Mouse (Mus musculus): ENCODE data around the gene Thumpd3. TPM values are rescaled to one million over a fixed set of nuclear protein-coding genes. Genes with fewer than 3 reads are reported as not detected.
A peak's percentile ranks its signal among the peaks of the same experiment; 100 is the strongest.

Gene Thumpd3
- total and polyA plus RNA-seq, 2 experiments from 2014 or later: 22.6 to 28.8 TPM

DNA sequence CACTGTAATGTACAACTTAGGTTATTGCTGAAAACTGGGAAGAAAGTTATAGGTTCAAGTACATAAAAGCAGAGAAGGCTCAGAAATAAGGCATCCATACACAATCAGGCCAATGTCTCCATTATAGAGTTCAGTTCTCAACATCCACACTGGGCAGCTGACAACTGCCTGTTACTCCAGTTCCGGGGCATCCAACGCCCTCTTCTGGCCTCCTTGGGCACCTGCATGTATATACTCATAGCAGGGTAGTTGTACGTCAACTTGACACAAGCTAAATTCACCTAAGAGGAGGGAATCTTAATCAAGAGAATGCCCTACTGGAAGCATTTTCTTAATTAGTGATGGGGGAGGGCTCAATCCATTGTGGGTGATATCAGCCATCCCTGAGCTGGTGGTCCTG, 13.9 kb upstream of the Thumpd3 start:
- Histone ChIP-seq H3K9ac (replicated peaks; ENCODE audit: low read depth, low read length) (no peak overlapping the region), H3K4me2 (ENCODE audit: low read depth, low read length) (no peak overlapping the region), H3K4me1 (ENCODE audit: control insufficient read depth, insufficient read depth) (no peaks in the 10 kb centered on the region), H3K36me3 (replicated peaks; ENCODE audit: control insufficient read depth, insufficient read depth, low read length) (no peaks in the 10 kb centered on the region), H3K4me3 (ENCODE audit: low read depth, low read length) (no peak overlapping the region), H3K9me3 (replicated peaks; ENCODE audit: control insufficient read depth, low read length) (no peaks in the 10 kb centered on the region), H3K27ac (ENCODE audit: low read depth) (no peak overlapping the region), H3K27me3 (ENCODE audit: control insufficient read depth, insufficient read depth, low read length) (no peaks in the 10 kb centered on the region)
- no peak for DNase-seq (ENCODE audit: low spot score)
- no peak for TF ChIP-seq EP300 (IDR thresholded peaks at IDR 0.05; ENCODE audit: low read depth)
- TF ChIP-seq CTCF (IDR thresholded peaks at IDR 0.05; ENCODE audit: low read depth): no peak
- WGBS: 64% methylated on average over 3 of the region's 3 CpGs
- ATAC-seq (ENCODE audit: insufficient read depth, low read depth): no peak

DNA sequence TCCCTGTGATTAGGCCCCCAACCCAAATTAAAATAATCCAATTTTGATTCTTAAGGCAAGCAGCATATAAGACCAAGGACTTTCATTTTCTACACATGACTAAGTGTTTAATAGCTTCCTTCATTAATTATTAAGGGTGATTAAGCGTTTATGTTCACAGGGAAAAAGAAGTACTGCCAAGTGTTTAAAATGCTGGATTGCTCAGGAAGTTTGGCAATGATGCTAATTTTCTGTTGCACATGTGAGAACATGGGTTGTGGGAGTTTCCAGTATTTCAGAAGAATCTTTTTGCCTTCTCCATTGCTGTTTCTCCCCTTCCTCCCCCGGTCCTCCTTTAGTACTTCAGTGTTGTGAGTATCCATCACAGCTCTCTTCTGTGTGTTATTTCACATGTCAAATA, 12.8 kb upstream of the Thumpd3 start:
- H3K4me1 ChIP-seq (ENCODE audit: control insufficient read depth, insufficient read depth): no peaks in the 10 kb centered on the region
- 73% methylated on average over 2 of the region's 2 CpGs for WGBS
- no peak overlapping the region for H3K4me3 ChIP-seq (ENCODE audit: low read depth, low read length)
- H3K36me3 ChIP-seq (replicated peaks; ENCODE audit: control insufficient read depth, insufficient read depth, low read length): no peaks in the 10 kb centered on the region
- no peak overlapping the region for H3K27ac ChIP-seq (ENCODE audit: low read depth)
- no peaks in the 10 kb centered on the region for H3K9me3 ChIP-seq (replicated peaks; ENCODE audit: control insufficient read depth, low read length)
- ATAC-seq (ENCODE audit: insufficient read depth, low read depth): no peak
- DNase-seq (ENCODE audit: low spot score): no peak
- no peak overlapping the region for H3K9ac ChIP-seq (replicated peaks; ENCODE audit: low read depth, low read length)
- H3K27me3 ChIP-seq (ENCODE audit: control insufficient read depth, insufficient read depth, low read length): no peaks in the 10 kb centered on the region
- no peak for TF ChIP-seq EP300 (IDR thresholded peaks at IDR 0.05; ENCODE audit: low read depth)
- TF ChIP-seq CTCF (IDR thresholded peaks at IDR 0.05; ENCODE audit: low read depth): no peak
- H3K4me2 ChIP-seq (ENCODE audit: low read depth, low read length): no peak overlapping the region

DNA sequence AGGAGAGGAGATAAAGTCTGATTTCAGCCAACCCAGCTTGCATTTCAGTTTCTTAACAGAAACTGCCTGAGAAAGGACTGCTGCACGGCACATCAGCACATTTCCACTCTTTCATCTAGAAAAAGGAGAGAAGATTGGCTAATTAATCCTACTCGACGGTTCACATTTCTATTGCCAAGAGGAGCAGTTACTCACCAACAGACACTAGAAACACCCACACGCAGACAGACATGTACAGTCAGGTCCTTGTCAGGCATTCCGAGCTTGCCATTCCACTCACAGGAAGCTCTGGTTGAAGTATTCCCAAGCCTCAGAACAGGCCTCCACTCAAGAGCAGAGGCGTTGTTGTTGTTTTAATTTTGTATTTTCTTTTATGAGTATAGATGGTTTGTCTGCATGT, 11.6 kb upstream of the Thumpd3 start:
- Histone ChIP-seq H3K27me3 (ENCODE audit: control insufficient read depth, insufficient read depth, low read length) (no peaks in the 10 kb centered on the region), H3K36me3 (replicated peaks; ENCODE audit: control insufficient read depth, insufficient read depth, low read length) (no peaks in the 10 kb centered on the region), H3K4me3 (ENCODE audit: low read depth, low read length) (no peak overlapping the region), H3K9ac (replicated peaks; ENCODE audit: low read depth, low read length) (no peak overlapping the region), H3K9me3 (replicated peaks; ENCODE audit: control insufficient read depth, low read length) (no peaks in the 10 kb centered on the region), H3K4me2 (ENCODE audit: low read depth, low read length) (no peak overlapping the region), H3K27ac (ENCODE audit: low read depth) (no peak overlapping the region), H3K4me1 (ENCODE audit: control insufficient read depth, insufficient read depth) (peaks cover 5% of the 10 kb centered on the region; the same call in 1 of the 2 replicates)
- ATAC-seq (ENCODE audit: insufficient read depth, low read depth): no peak
- TF ChIP-seq CTCF (IDR thresholded peaks at IDR 0.05; ENCODE audit: low read depth) (no peak), EP300 (IDR thresholded peaks at IDR 0.05; ENCODE audit: low read depth) (no peak)
- 67% methylated on average over 6 of the region's 6 CpGs for WGBS
- no peak for DNase-seq (ENCODE audit: low spot score)

DNA sequence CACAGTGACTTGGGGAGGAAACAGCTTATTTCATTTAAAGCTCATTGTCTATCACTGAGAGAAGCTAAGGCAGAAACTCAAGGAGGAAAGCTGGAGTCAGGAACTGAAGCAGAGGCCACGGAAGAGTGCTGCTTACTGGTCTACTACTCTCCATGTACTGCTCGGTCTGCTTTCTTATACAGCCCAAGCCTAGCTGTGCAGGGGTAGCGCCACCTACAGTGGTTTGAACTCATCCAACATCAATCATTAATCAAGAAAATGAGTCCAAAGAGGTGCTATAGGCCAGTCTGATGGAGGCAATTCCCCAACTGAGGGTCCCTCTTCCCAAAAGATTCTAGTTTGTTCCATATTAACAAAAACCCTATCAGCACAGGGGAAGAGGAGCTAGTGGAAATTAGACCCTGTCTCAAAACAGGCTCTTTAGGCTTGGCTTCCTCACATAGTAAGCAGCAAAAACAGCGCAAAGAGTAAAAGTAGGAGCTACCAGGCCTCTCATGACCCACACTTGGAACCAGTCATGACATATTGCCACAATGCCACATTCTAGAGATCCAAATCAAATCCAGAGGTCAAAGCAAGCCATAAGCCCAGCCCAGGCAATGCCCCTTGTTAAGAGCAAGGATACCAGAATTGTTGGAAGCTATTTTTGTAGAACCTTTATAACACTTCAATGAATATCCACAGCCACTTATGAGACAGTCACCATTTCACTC, 9.4 kb upstream of the Thumpd3 start:
- Histone ChIP-seq H3K27me3 (ENCODE audit: control insufficient read depth, insufficient read depth, low read length) (no peaks in the 10 kb centered on the region), H3K36me3 (replicated peaks; ENCODE audit: control insufficient read depth, insufficient read depth, low read length) (no peaks in the 10 kb centered on the region), H3K4me3 (ENCODE audit: low read depth, low read length) (no peak overlapping the region), H3K27ac (ENCODE audit: low read depth) (no peak overlapping the region), H3K4me1 (ENCODE audit: control insufficient read depth, insufficient read depth) (peaks cover 5% of the 10 kb centered on the region; the same call in 1 of the 2 replicates), H3K9ac (replicated peaks; ENCODE audit: low read depth, low read length) (no peak overlapping the region), H3K4me2 (ENCODE audit: low read depth, low read length) (no peak overlapping the region), H3K9me3 (replicated peaks; ENCODE audit: control insufficient read depth, low read length) (no peaks in the 10 kb centered on the region)
- no peak for DNase-seq (ENCODE audit: low spot score)
- 62% methylated on average over 4 of the region's 4 CpGs for WGBS
- TF ChIP-seq CTCF (IDR thresholded peaks at IDR 0.05; ENCODE audit: low read depth): no peak
- no peak for ATAC-seq (ENCODE audit: insufficient read depth, low read depth)

DNA sequence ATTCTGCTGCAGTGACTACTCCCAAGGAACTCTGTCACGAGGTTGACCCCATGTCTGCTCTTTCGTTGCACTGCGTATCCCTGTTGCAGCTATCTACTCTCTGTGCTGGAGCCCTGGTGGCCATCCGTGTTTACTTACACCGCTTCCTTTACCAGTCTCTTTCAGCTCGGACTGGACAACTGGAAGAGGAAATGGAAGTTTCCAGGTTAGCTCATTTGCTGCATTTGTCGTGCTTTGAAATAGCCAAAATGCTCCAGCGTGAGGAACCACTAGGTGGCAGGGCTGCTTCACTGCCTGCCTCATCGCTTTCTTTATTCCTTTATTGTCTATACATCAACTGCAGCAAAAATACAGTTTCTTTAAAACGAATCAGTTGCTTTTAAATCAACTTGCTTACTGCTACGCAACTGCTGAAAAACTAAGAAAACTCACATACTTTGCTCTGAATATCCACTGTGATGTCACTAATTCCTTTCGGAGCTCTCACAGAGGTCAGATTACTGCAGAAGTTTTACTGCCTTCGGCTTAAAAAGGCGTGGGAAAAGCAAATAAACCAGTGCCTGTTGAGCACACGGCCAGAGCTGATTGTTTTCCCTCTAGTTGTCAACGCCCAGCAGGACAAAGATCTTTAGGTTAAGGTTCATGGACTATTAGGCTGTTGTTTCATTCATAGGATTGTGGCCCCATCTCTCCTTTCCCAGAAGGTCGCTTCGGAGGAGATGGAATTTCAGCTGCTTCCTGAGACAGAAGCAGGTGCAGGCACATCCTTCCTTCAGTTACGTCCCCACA, 7.9 kb upstream of the Thumpd3 start:
- no peaks in the 10 kb centered on the region for H3K27me3 ChIP-seq (ENCODE audit: control insufficient read depth, insufficient read depth, low read length)
- WGBS: 8% methylated on average over 19 of the region's 19 CpGs
- H3K4me1 ChIP-seq (ENCODE audit: control insufficient read depth, insufficient read depth): peaks cover 5% of the 10 kb centered on the region; the same call in 1 of the 2 replicates
- TF ChIP-seq EP300 (IDR thresholded peaks at IDR 0.05; ENCODE audit: low read depth) (no peak), CTCF (IDR thresholded peaks at IDR 0.05; ENCODE audit: low read depth) (peak; percentile 92)
- H3K36me3 ChIP-seq (replicated peaks; ENCODE audit: control insufficient read depth, insufficient read depth, low read length): no peaks in the 10 kb centered on the region
- no peaks in the 10 kb centered on the region for H3K9me3 ChIP-seq (replicated peaks; ENCODE audit: control insufficient read depth, low read length)
- H3K27ac ChIP-seq (ENCODE audit: low read depth): no peak overlapping the region
- H3K9ac ChIP-seq (replicated peaks; ENCODE audit: low read depth, low read length): no peak overlapping the region
- peak; percentile 75 for DNase-seq (ENCODE audit: low spot score)
- H3K4me3 ChIP-seq (ENCODE audit: low read depth, low read length): peak overlapping the region; percentile 11; the same call in 1 of the 2 replicates
- peak overlapping the region; percentile 34 for H3K4me2 ChIP-seq (ENCODE audit: low read depth, low read length)
- peak; percentile 58 for ATAC-seq (ENCODE audit: insufficient read depth, low read depth)
